Mouse (Mus musculus) thymus, postnatal 25 days (tissue): ENCODE results near the gene Ola1.
A peak's percentile ranks its signal among the peaks of the same experiment; 100 is the strongest.

Source experiments
- DNase-seq: peaks from one replicate; pipeline ENCODE4 v3.0.0; 2022

Gene Ola1

DNA sequence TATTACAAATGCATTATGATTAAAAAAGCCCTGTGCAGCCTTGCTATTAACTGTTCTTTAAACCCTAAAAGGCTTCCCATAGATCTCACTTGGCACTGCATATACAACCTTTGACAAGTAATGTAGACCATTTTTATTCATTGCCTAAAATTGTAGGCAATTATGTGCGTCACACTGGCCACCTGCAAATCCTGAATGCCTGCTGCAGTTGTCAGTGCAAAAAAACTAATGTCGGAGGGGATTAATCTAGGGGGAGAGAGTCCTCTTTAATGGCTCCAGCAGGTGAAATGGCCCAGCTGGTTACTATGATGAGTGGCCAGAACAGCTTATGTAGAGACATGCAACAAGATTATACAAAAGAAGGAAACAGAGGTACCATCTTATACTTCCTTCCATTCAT is 75.0 kb downstream of the Ola1 start:
- DNase-seq = no peak

DNA sequence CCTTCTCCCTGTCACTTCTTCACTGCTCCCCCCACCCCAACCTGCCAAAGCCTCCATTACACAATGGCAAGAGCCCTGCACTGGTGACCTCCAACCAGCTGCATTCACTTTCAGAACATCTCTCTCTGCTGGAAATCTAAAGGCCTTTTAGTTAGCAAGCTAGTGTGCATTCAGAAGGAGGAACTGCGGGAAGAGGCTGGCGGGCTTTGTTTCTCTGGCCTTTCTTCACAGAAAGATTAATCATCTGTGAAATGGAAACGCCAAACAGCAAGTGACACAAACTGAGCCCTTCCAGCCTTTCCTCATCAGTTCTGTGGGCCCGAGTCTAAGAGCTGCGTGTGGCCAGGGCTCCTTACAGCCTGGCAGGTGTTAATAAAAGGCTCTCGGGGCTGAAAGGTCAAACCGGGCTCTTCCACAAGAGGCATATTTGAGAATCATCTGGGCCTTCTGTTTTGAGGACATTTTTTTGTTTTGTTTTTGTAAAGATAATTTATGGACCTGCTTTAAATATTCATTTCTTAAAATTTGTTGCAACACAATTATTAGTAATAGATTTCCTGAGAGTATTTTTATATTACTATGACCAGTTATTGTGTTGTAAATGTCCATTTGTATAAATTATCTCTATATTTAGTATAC is 75.8 kb downstream of the Ola1 start:
- DNase-seq = no peak

DNA sequence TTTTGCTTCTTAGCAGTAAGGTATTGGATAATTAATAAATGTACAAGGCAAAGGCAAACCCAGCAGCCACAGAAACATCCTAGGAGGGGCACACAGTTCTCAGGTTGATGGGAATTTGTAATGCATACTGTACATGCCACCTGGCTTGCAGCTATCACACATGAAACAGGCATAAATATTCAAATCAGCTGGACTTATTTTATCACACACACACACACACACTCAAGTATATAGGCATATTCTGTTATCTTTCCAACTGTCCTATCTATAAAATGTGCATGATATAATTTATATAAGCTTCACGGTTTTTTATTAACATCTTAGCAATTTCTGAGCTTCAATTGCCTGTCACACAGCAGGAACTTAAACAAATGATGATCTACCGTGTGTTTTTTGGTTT is 85.8 kb downstream of the Ola1 start:
- no peak for DNase-seq

DNA sequence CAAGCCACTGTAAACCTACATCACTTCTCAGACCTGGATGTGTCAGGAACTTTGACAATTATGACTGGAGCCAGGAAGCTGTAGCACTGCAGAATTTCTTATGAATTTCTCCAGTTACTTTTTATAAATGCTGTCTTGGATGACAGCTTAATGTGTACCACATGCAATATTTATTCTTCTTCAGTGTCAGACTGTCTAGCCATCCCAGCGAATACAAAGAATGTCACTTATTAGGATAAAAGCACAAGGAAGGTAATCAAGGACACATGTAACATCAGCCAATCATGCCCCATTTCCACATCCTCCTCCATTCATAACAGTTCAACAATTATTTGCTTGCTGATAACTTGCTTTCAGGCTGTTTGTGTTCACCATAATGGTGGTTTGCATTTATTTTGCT is 91.0 kb downstream of the Ola1 start:
- no peak for DNase-seq

DNA sequence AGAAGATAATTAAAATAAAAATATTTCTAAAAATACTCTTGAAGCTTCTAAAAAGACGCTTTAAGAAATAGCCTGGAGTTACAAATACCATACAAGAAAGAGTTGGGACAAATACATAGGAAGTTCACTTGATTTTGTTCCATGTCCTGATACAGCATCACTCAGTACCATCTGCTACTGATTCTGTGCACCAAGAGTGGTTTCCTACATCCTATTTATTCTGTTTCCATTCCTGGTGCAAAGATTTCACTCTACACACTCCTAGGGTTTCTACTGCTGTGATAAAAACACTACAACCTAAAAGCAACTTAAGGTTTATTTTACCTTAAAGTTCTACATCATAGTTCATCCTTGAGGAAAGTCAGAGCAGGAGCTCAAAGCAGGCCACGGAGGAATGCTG is 99.9 kb downstream of the Ola1 start:
- no peak for DNase-seq

DNA sequence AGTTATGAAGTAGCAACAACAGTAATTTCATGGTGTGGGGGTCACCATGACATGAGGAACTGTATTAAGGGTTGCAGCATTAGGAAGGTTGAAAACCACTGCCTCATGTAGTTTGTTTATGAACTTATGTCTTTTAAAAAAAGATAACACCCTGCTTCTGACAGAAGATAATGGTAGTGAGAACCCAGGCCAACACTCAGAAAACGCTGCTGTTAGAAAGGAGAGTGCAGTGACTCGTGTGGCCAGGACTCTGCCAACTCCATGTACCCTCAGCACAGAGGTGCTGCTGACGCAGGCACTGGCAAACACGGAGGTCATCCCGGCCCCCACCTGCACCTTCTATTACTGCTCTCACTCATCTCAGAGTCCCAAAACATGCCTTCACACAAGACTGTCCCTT is 111.6 kb downstream of the Ola1 start:
- no peak for DNase-seq

DNA sequence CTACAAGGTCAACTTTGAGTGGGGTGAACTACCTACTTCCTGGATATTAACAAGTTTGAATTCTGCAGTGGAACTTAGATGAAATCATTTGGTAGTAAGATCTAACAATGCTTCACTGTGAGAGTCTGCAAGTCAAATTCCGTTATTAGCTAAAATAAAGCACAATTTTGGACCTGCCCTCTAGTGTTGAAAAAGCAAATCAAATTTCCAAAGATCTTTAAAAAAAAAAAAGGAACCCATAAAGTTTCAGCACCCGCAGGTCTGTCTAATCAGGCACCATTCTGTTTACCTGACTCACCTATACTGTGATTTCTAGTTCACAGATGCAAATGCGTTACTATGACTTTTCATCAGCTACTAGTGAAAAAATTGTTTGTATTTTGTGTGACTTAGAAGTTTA is 122.2 kb downstream of the Ola1 start:
- DNase-seq = no peak

DNA sequence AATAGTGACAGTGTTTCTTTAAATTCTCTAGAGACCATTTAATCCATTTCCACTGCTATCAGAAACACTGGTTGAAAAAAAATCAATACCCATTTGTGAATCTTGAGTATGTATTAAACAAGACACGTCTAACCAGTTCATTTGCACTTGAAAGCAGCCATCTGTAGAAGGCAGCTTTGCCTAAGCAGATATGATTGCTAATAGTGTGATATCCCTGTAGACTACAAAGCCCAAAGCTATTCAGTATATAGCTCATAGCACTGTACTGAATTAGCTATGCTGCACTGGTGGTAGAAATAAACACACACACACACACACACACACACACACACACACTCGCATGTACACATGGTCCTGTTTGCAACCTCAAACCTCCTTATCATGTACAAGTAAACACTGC is 123.4 kb downstream of the Ola1 start:
- DNase-seq = no peak

DNA sequence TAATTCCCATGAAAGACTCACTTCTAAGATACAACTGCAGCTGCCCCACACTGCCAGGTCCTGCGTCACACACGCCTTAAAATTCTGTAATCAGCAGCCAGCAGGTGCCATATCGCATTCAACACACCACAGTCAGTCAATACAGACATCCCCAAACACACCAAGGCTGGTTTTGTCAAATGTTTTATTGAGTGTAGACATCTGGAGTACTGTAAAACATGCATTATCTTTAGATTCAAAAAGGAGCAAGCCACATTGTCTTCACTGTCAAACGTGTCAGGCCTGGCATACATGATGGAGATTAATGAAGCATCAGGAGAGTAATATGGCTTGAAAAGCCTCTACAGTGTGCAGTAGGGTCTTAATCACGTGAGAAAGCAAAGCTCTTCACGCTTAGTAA is 125.7 kb downstream of the Ola1 start:
- no peak for DNase-seq

DNA sequence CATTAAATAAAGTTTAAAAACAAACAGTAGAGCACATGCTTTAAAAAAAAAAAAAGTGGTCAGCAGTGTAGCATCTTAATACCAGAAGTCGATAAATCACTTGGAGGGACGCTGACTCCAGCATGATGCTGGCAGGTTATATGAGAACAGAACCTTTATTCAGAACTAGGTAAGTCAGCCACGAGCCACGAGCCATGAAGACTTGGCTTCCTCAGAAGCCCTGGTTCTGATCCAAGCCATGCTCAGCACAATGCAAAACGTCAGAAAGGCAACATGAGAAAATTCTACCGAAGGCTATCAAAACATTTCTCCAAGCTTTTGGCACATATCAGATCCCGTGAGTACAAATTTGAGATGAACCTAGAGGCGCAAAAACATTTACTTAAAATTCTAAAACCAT is 127.4 kb downstream of the Ola1 start:
- DNase-seq = no peak

DNA sequence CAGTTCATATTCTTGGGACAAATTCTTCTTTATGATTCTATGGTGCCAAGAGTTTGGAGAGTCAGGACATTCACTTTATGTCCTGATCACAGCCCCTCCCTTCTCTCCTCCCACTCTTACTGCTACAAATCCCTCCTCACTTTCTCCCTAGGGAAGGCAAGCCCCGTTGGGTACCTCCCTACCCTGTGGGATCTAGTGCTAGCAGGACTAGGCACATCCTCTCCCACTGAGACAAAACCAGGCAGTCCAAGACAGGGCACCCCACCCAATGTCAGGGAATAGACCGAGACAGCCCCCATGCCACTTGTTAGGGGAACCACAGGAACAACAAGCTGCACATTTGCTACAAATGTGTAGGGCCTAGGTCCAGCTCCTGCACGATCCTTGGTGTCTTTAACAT is 131.1 kb downstream of the Ola1 start:
- no peak for DNase-seq

DNA sequence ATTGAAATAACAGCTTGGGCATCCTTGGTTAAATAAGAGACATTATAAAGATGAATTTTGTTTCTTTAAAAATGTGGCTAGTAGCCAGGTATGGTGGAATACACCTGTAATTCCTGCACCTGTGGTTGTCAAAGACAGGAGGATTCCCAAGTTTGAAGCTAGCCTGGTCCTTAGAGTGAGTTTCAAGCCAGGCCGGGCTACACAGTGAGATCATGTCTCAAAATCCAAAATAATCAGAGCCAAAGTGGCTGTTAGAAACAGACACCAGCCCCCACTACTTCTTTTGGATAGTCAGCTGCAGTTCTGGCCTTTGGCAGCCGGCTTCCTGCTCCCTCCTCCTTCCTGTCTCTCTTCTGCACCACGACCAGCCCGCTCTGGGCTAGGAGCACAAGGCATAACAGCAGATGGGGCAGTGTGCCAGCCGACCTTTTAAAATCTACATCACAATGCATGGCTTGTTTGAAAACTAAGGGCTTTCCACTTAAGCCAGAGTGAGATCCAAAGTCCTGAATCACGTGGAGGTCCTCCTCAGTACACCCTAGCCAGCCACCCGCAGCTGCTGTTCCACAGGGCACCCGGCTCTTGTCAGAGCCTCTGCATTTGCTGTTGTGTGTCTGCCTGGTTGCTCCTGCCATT is 132.9 kb downstream of the Ola1 start:
- peak; percentile 19 for DNase-seq

DNA sequence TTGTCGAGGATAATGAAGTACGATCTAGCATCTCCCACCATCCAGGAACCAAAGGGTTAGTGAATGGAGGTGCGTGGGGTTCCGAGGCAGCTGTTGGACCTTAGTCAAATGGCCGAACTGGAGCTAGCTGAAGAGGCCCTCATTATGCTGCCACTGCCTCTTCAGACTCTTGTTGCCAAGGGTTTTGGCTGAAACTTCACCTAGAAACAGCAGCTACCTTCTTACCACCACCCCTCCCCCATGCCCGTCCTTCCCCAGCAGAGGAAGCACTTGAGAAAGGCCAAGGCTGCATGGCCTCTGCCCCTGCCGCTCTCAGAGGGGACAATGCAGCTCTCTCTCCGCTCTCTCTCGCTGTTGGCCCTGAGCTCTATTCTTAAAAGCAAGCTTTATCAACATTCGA is 136.2 kb downstream of the Ola1 start:
- DNase-seq = no peak

DNA sequence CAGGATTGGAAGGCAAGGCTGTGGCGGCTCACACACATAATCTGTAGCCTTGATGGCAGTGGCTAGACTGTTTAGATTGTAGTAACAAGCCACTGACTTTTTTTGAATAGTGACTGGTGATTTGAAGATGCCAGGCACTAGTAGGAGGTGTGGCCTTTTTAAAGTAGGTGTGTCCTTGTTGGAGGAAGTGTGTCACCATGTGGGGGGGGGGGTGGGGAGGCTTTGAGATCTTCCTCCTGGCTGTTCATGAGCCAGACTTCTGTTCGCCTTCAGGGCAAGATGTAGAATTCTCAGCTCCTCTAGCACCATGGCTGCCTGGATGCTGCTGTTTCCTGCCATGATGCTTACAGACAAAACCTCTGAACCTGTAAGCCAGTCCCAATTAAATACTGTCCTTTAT is 136.9 kb downstream of the Ola1 start:
- no peak for DNase-seq

DNA sequence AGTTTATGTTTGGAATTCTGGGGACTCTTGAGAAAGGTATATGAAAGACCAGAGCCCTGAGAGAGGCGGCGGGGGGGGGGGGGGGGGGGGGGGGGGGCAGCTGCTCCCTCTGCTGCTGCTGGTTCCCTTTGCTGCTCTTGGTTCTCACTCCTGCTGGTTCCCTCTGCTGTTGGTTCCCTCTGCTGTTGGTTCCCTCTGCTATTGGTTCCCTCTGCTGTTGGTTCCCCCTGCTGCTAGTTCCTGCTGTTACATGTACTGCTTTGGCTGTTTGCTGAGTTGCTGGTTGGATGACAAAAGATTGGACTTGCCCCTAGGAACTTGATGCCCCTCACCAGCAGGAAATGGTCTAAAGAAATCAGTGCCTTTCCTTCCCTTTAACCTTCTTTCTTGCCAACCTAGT is 138.6 kb downstream of the Ola1 start:
- no peak for DNase-seq

DNA sequence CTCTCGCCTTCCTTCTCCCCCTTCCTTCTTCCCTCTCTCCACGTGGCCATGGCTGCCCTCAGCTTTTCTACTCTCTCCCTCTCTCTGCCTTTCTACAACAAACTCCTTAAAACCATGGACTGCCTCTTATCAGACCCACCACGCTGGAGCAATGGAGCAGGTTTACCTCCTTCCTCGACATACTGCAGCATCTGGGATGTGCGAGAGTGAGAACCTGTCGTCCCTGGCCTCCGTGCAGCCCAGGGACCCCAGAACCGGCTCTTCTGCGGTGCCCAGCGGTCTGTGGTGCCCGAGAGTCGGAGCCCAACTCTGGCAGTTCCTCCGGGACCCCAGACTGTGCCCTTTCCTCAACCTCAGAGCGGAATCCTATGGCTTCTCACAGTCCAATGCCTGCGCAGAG is 139.4 kb downstream of the Ola1 start:
- no peak for DNase-seq

DNA sequence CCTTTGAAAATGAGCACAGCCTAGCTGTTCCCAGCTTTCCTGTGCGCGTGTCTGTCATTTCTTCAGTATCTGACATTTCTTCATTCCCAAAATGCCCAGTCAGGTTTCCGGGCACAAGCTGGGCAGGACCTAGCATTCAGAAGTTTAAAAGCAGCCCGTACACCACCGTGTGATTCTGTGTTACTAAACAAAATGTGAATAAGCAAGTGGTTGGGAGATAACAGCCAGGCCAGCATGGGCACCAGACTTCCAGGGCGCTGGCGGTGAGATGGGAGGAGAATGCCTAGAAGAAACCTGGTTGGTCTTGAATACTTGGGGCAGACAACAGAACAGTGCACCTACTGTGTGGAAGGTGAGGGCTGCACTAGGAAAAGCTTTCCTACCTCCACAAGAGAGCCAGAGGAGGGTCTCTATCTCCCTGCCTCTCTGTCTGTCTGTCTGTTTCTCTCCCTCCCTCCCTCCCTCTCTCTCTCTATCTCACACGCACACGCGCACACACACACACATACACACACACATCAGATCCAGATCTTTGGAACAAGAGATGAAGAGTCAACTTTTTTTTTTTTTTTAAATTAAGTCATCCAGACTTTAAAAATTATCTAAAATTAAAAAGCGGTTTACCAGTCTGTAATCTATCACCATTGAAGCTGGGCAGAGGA is 144.8 kb downstream of the Ola1 start:
- no peak for DNase-seq

DNA sequence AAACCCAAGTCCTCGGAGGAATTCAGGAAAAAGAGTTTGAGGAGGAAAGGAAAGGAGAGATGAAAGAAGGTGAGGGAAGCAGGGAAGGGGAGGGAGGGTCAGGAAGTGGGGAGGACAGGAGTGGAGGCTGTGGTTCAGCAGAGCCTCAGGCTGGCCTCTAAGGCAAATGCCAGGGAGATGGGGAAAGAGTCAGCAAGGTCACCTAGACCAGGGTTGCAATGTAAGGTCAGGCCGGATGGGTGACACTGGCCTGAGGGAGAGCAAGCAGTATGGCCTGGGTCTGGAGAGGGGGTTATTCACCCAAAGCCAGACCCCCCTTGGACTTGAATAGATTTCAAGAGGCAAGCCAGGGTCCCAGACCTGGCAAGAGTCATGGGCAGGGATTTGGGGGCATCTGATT is 147.5 kb downstream of the Ola1 start:
- DNase-seq = no peak

DNA sequence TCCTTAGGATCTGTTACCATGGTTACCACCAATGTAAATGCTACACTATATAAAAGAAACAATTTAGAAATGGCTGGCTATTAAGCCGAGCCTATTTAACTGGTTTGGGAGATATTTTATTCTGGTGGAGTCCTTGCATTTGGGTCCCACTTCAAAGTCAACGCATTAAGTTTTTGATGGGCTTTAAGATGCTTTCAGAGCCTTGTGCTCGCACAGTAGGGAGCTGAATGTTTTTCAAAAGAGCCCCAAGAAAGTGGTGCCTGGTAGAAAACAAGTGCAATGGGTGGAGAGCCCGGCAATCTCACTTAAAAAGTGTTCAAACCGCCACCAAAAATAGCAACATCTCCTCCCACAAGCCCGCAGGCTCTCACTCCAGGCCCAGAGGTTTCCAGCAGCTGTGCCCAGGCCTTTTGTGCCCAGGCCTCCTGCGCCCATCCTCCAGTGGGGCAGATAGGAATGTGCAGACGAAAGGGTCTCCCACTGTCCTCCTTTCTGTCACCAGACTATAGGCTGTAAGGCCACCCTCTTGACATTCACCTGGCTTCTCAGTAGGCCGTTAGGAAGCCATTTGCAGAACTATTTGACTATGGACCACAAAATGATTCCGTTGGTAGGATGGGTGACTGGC is 148.2 kb downstream of the Ola1 start:
- DNase-seq = no peak

DNA sequence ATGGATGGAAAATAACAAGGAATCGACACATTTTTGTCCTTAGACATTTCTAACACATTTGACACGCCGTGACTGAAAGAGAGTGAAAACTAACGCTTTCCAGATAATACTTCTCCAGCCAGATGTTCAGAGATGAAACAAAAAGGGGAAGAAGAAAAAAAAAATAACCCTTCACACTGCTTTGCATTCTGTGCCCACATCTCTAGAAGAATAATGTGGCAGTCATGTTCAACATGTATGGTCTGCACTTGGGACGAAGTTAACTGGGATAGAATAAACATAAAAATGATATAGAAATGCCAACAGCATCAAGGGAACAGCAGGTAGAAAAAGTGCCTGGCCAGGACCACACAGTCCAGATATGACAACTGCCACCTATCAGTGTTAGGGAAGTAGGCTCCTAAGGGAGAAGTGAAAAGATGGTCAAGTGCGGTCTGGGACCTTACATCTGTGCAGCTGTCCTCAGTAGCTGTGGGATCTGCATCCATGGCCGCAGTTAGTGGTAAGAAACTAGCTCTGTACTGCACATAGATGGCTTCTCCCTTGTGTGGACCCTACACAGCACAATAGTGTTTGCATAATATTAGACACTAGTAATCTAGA is 149.4 kb downstream of the Ola1 start:
- DNase-seq = no peak

DNA sequence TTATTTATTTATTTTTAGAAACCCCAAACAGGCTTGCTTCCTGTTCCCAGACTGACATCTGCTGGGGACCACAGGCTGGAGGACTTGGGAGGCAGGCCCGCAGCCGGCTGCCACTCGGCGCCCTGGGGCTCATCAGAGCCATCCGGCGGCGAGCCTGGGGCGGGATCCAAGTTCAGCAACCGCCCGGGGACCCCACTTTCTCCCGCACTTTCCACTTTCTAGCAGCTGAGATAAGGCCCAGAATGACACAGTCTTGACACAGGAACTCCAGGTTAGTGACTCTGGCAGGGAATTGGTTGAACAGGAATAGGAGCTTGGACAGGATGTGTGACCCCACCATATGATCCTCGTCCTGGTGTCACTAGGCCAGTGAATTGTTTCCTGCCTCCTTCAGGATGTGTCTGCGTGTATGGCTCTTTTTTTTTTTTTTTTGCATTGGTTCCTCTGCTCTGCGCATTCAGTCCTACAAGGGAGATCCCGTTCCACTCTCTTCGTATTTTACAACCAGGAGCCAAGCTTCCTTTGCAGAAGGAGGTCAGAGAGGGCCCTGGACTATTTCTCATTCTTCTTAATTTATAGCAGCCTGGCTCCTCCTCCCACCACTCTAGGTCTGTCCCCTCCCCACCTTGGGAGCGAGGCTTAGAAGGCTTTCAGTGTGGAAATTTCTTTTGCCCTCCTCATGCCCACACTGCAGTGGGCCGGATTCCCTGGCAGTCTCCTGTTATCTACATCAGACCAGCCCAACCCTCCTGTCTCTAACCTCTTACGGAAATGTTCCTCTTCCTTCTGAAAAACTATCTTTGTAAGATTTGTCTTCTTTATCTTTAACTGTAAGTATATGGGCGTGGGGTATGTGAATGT is 152.2 kb downstream of the Ola1 start:
- DNase-seq = peak; percentile 22

DNA sequence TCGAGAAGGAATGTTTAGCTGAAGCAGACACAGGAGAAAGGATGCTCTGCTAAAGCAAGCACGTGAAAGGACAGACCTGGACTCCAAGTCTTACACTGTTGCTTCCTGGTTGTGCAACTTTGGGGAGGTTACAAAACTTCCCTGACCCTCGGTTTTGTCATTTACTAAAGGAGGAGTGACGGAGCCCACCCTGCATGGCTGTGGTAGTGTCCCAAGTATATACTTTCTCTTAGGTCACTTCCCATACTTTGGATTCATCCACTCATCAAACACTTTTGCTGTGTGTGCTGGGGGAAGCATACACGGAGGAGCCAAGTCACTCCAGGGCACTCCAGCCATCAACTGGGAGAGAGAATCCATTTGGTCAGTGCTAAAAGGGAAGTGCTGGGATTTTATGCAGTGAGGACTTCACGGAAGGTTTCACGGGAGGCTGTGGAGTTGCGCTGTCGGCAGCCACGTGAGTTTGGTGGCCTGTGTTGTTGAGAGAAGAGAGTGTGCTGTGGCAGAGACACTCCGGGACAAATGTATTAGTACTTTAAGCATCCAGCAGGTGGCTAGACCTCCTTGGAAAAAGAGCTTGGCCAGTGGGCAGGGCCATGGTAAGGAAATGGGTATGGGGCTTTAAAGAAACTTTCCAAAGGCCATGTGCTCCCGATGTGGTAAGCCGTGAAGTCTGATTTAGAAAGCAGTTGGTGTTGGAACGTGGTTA is 154.7 kb downstream of the Ola1 start:
- no peak for DNase-seq
